Mouse (Mus musculus) intestine, embryonic 14.5 days (tissue): ENCODE data around the gene Pfkfb4. TPM values are rescaled to one million over a fixed set of nuclear protein-coding genes. Genes with fewer than 3 reads are reported as not detected.

Experiments used
- ATAC-seq: fragments of 200-750 bp; cut with Nextera tagmentation; replicated peaks from 2 replicates; pipeline ENCODE4 v1.8.0; 2017; ENCODE audit warnings: low read depth, moderate number of reproducible peaks, moderate TSS enrichment, moderate library complexity; ENCODE audit not compliant: low FRiP score, low TSS enrichment
- DNase-seq: peaks from one replicate; pipeline ENCODE4 v3.0.0-alpha.2; 2018; ENCODE audit warnings: low spot score
- H3K27ac ChIP-seq: fragments of 300-500 bp; sonication (generic); 2 replicates; pipeline ENCODE4 v1.5.1; 2014; ENCODE audit warnings: low read depth, mild to moderate bottlenecking, control low read depth
- H3K27me3 ChIP-seq: fragments of 300-500 bp; sonication (generic); replicated peaks from 2 replicates; pipeline ENCODE4 v1.6.1; 2014; ENCODE audit warnings: low read length, control low read depth; ENCODE audit not compliant: control insufficient read depth, insufficient read depth
- H3K36me3 ChIP-seq: fragments of 300-500 bp; sonication (generic); 2 replicates; pipeline ENCODE4 v1.6.1; 2014; ENCODE audit warnings: low read length, control low read depth; ENCODE audit not compliant: control insufficient read depth, insufficient read depth
- H3K4me1 ChIP-seq: fragments of 300-500 bp; sonication (generic); replicated peaks from 2 replicates; pipeline ENCODE4 v1.6.1; 2014; ENCODE audit warnings: low read length, control low read depth, mixed read lengths; ENCODE audit not compliant: control insufficient read depth, insufficient read depth
- H3K4me2 ChIP-seq: fragments of 300-500 bp; sonication (generic); 2 replicates; pipeline ENCODE4 v1.6.1; 2014; ENCODE audit warnings: low read length
- H3K4me3 ChIP-seq: fragments of 300-500 bp; sonication (generic); 2 replicates; pipeline ENCODE4 v1.5.1; 2014; ENCODE audit warnings: low read depth, low read length, control low read depth, mixed read lengths
- H3K9ac ChIP-seq: fragments of 300-500 bp; sonication (generic); 2 replicates; pipeline ENCODE4 v1.6.1; 2014; ENCODE audit warnings: mild to moderate bottlenecking, low read length
- H3K9me3 ChIP-seq: fragments of 300-500 bp; sonication (generic); 2 replicates; pipeline ENCODE4 v1.6.1; 2016; ENCODE audit warnings: low read length, control low read depth; ENCODE audit not compliant: control insufficient read depth
- WGBS: fragments of 180-500 bp; shearing (Covaris S2); extraction: QIAGEN DNeasy Blood & Tissue Kit; methylation state at CpG from one replicate; pipeline ENCODE4 v1.1.7; 2014; 5-methylcytosine and 5-hydroxymethylcytosine counted together
- polyA plus RNA-seq: library from polyadenylated mRNA; unstranded; fragments of >200 nt; fragmentation: Nextera tagmentation; extraction: Ambion mirVana; gene quantifications from 2 replicates; pipeline ENCODE4 v1.2.1, GENCODE M21; 2014

Pfkfb4 gene
- polyA plus RNA-seq, 1 experiment from 2014 or later = 10.2 TPM

- WGBS = under 1% methylated on average over 36 of the region's 40 CpGs
- peak; percentile 86 for ATAC-seq
Observed at GRCm38 (mm10) chr9:109038086-109038895, 46.7 kb downstream of the Pfkfb4 start, which contains the start of gene Shisa5. Gene Shisa5 (plus strand): TSS chr9:109038565.

GRCm38 (mm10) chr9:109038901-109039364 is 47.4 kb downstream of the Pfkfb4 start:
- peak overlapping the region; percentile 62 for H3K9ac ChIP-seq
- ATAC-seq (peak; percentile 30; the same call in 1 of the 2 replicates), DNase-seq (no peak)
- H3K27ac ChIP-seq = peak overlapping the region; percentile 66
- H3K9me3 ChIP-seq = no peaks in the 10 kb centered on the region
- H3K4me3 ChIP-seq = peak overlapping the region; percentile 65
- peaks cover 21% of the 10 kb centered on the region for H3K4me1 ChIP-seq
- WGBS = 16% methylated on average over 8 of the region's 8 CpGs
- H3K36me3 ChIP-seq = no peaks in the 10 kb centered on the region
- peak overlapping the region; percentile 77 for H3K4me2 ChIP-seq
- H3K27me3 ChIP-seq = no peaks in the 10 kb centered on the region

More at GRCm38 (mm10) chr9:109038086-109038895, 46.7 kb downstream of the Pfkfb4 start, which contains the start of gene Shisa5:
- no peaks in the 10 kb centered on the region for H3K9me3 ChIP-seq
- H3K9ac ChIP-seq = peak within 1 kb of the TSS; percentile 62
- H3K27ac ChIP-seq = peak within 1 kb of the TSS; percentile 66
- peak within 1 kb of the TSS; percentile 77 for H3K4me2 ChIP-seq
- peak; percentile 91 for DNase-seq
- peak within 1 kb of the TSS; percentile 65 for H3K4me3 ChIP-seq
- H3K27me3 ChIP-seq = no peaks in the 10 kb centered on the region
- H3K36me3 ChIP-seq = no peaks in the 10 kb centered on the region
- H3K4me1 ChIP-seq = peaks cover 21% of the 10 kb centered on the region

DNA sequence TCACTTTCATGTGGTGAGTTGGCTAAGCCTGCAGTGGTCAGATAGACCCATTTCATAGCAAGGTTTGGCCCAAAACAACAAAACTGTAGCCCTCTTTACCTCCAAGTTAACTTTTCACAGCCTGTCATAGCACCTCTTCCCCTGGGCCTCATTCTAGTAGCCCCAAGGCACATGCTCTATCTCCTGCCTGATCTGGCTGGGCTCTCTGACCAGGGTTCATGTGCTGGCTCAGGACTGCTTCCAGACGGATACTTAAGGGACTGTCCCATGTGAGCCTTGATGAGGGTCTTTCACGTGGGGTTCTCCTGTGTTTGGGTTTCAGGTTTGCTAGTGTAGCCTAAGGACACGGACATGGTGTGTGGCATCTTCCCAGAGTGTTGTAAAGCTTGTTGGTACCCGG is 48.1 kb downstream of the Pfkfb4 start:
- peaks cover 21% of the 10 kb centered on the region for H3K4me1 ChIP-seq
- H3K4me3 ChIP-seq = no peak overlapping the region
- WGBS = 72% methylated on average over 4 of the region's 4 CpGs
- H3K27me3 ChIP-seq = no peaks in the 10 kb centered on the region
- DNase-seq (no peak), ATAC-seq (no peak)
- H3K4me2 ChIP-seq = peak overlapping the region; percentile 77
- no peaks in the 10 kb centered on the region for H3K9me3 ChIP-seq
- H3K36me3 ChIP-seq = no peaks in the 10 kb centered on the region
- H3K9ac ChIP-seq = no peak overlapping the region
- H3K27ac ChIP-seq = no peak overlapping the region

- no peak for DNase-seq
- Histone ChIP-seq H3K4me2 (peak overlapping the region; percentile 18; the same call in 1 of the 2 replicates), H3K9me3 (no peaks in the 10 kb centered on the region), H3K4me3 (no peak overlapping the region), H3K9ac (no peak overlapping the region), H3K36me3 (no peaks in the 10 kb centered on the region), H3K27ac (0 out of 2 replicates have a peak overlapping the region, but pooled peaks have one; percentile 33), H3K4me1 (peaks cover 21% of the 10 kb centered on the region), H3K27me3 (no peaks in the 10 kb centered on the region)
- 72% methylated on average over 8 of the region's 8 CpGs for WGBS
- no peak for ATAC-seq
Observed at GRCm38 (mm10) chr9:109040216-109040615, 48.6 kb downstream of the Pfkfb4 start.

DNA sequence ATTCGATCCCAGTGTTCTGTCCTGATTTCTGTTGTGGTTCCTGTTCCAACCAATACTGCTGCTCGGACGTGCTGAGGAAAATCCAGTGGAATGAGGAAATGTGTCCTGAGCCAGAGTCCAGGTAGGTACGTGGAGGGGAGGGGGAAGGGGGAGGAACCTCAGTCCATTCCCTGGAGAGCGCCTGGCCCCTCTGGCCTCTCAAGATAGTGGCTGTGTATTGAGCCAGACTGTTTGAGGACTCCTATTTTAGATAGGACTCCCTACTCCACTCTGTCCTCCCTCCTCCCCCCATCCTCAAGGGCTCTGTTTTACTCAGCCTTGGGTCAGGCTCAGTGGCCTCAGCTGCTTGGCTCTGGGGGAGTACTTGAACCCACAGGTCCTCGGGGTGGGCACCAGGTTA is 49.3 kb downstream of the Pfkfb4 start:
- DNase-seq (no peak), ATAC-seq (peak; percentile 81)
- Histone ChIP-seq H3K4me2 (peak overlapping the region; percentile 18; the same call in 1 of the 2 replicates), H3K27me3 (no peaks in the 10 kb centered on the region), H3K9ac (no peak overlapping the region), H3K4me3 (no peak overlapping the region), H3K9me3 (no peaks in the 10 kb centered on the region), H3K4me1 (peaks cover 21% of the 10 kb centered on the region), H3K36me3 (no peaks in the 10 kb centered on the region), H3K27ac (0 out of 2 replicates have a peak overlapping the region, but pooled peaks have one; percentile 33)
- WGBS = 57% methylated on average over 6 of the region's 6 CpGs

GRCm38 (mm10) chr9:109041351-109041750 is 49.8 kb downstream of the Pfkfb4 start:
- H3K9ac ChIP-seq = no peak overlapping the region
- H3K4me3 ChIP-seq = no peak overlapping the region
- H3K36me3 ChIP-seq = no peaks in the 10 kb centered on the region
- H3K27ac ChIP-seq = no peak overlapping the region
- no peaks in the 10 kb centered on the region for H3K9me3 ChIP-seq
- 67% methylated on average over 7 of the region's 7 CpGs for WGBS
- H3K27me3 ChIP-seq = no peaks in the 10 kb centered on the region
- ATAC-seq (peak; percentile 9), DNase-seq (no peak)
- H3K4me2 ChIP-seq = peak overlapping the region; percentile 18; the same call in 1 of the 2 replicates
- H3K4me1 ChIP-seq = peaks cover 21% of the 10 kb centered on the region

- 38% methylated on average over 5 of the region's 5 CpGs for WGBS
- Histone ChIP-seq H3K27me3 (no peaks in the 10 kb centered on the region), H3K27ac (no peak overlapping the region), H3K4me3 (no peak overlapping the region), H3K4me1 (no peaks in the 10 kb centered on the region), H3K4me2 (no peak overlapping the region), H3K9me3 (no peaks in the 10 kb centered on the region), H3K36me3 (peaks cover 9% of the 10 kb centered on the region; the same call in 1 of the 2 replicates), H3K9ac (no peak overlapping the region)
- ATAC-seq (no peak), DNase-seq (no peak)
Observed at GRCm38 (mm10) chr9:109046306-109046705, 54.7 kb downstream of the Pfkfb4 start.

DNA sequence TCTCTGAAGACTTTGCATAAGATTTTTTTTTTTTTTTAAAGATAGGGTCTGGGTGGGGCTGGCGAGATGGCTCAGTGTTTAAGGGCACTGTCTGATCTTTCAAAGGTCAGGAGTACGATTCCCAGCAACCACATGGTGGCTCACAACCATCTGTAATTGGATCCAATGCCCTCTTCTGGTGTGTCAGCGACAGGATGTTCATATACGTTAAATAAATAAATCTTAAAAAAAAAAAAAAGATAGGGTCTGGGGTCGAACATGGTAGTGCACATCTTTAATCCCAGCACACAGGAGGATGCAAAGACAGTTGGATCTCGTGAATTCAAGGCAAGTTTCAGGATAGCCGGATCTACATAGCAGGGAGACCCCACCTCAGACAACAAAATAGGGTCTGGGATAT is 57.7 kb downstream of the Pfkfb4 start:
- Histone ChIP-seq H3K9me3 (no peaks in the 10 kb centered on the region), H3K36me3 (peaks cover 18% of the 10 kb centered on the region), H3K9ac (no peak overlapping the region), H3K27me3 (no peaks in the 10 kb centered on the region), H3K27ac (no peak overlapping the region), H3K4me2 (no peak overlapping the region), H3K4me1 (no peaks in the 10 kb centered on the region), H3K4me3 (no peak overlapping the region)
- ATAC-seq (no peak), DNase-seq (no peak)
- 67% methylated on average over 7 of the region's 7 CpGs for WGBS
